Mouse (Mus musculus): ENCODE data around the gene Adarb1. TPM values are rescaled to one million over a fixed set of nuclear protein-coding genes. Genes with fewer than 3 reads are reported as not detected.

The Adarb1 gene
- polyA plus RNA-seq, 1 experiment from 2014 or later: 3.0 TPM

- Histone ChIP-seq H3K36me3 (ENCODE audit: control insufficient read depth, insufficient read depth, low read length) (no peaks in the 10 kb centered on the region), H3K27me3 (replicated peaks; ENCODE audit: control insufficient read depth, insufficient read depth, low read length) (no peaks in the 10 kb centered on the region), H3K4me2 (ENCODE audit: low read depth, low read length) (peak overlapping the region; percentile 17; the same call in 1 of the 2 replicates), H3K9me3 (ENCODE audit: control insufficient read depth, low read length) (peaks cover 7% of the 10 kb centered on the region; the same call in 1 of the 2 replicates), H3K27ac (ENCODE audit: low read length) (no peak overlapping the region), H3K4me3 (ENCODE audit: low read length) (no peak overlapping the region), H3K4me1 (ENCODE audit: control insufficient read depth, insufficient read depth, low read length) (peaks cover 11% of the 10 kb centered on the region), H3K9ac (ENCODE audit: low read depth, low read length) (no peak overlapping the region)
- 50% methylated on average over 19 of the region's 19 CpGs for WGBS
- no peak for ATAC-seq
Observed at GRCm38 (mm10) chr10:77440841-77441755, 23.0 kb upstream of the Adarb1 start.

- no peak for ATAC-seq
- Histone ChIP-seq H3K27me3 (replicated peaks; ENCODE audit: control insufficient read depth, insufficient read depth, low read length) (no peaks in the 10 kb centered on the region), H3K27ac (ENCODE audit: low read length) (no peak overlapping the region), H3K9me3 (ENCODE audit: control insufficient read depth, low read length) (peaks cover 6% of the 10 kb centered on the region; the same call in 1 of the 2 replicates), H3K4me1 (ENCODE audit: control insufficient read depth, insufficient read depth, low read length) (peaks cover 11% of the 10 kb centered on the region), H3K4me2 (ENCODE audit: low read depth, low read length) (no peak overlapping the region), H3K36me3 (ENCODE audit: control insufficient read depth, insufficient read depth, low read length) (no peaks in the 10 kb centered on the region), H3K4me3 (ENCODE audit: low read length) (no peak overlapping the region), H3K9ac (ENCODE audit: low read depth, low read length) (no peak overlapping the region)
- 49% methylated on average over 6 of the region's 6 CpGs for WGBS
Observed at GRCm38 (mm10) chr10:77440286-77440685, 22.2 kb upstream of the Adarb1 start.

GRCm38 (mm10) chr10:77439026-77439425 is 21.0 kb upstream of the Adarb1 start:
- H3K4me1 ChIP-seq (ENCODE audit: control insufficient read depth, insufficient read depth, low read length): peaks cover 22% of the 10 kb centered on the region
- H3K36me3 ChIP-seq (ENCODE audit: control insufficient read depth, insufficient read depth, low read length): no peaks in the 10 kb centered on the region
- ATAC-seq: no peak
- H3K4me3 ChIP-seq (ENCODE audit: low read length): no peak overlapping the region
- no peak overlapping the region for H3K4me2 ChIP-seq (ENCODE audit: low read depth, low read length)
- no peaks in the 10 kb centered on the region for H3K9me3 ChIP-seq (ENCODE audit: control insufficient read depth, low read length)
- H3K9ac ChIP-seq (ENCODE audit: low read depth, low read length): no peak overlapping the region
- H3K27ac ChIP-seq (ENCODE audit: low read length): no peak overlapping the region
- WGBS: 75% methylated on average over 3 of the region's 3 CpGs
- no peaks in the 10 kb centered on the region for H3K27me3 ChIP-seq (replicated peaks; ENCODE audit: control insufficient read depth, insufficient read depth, low read length)

- H3K4me3 ChIP-seq (ENCODE audit: low read length): no peak overlapping the region
- no peak overlapping the region for H3K4me2 ChIP-seq (ENCODE audit: low read depth, low read length)
- H3K9ac ChIP-seq (ENCODE audit: low read depth, low read length): no peak overlapping the region
- peaks cover 23% of the 10 kb centered on the region for H3K4me1 ChIP-seq (ENCODE audit: control insufficient read depth, insufficient read depth, low read length)
- H3K36me3 ChIP-seq (ENCODE audit: control insufficient read depth, insufficient read depth, low read length): no peaks in the 10 kb centered on the region
- ATAC-seq: no peak
- no peaks in the 10 kb centered on the region for H3K9me3 ChIP-seq (ENCODE audit: control insufficient read depth, low read length)
- 47% methylated on average over 1 of the region's 1 CpGs for WGBS
- no peaks in the 10 kb centered on the region for H3K27me3 ChIP-seq (replicated peaks; ENCODE audit: control insufficient read depth, insufficient read depth, low read length)
- no peak overlapping the region for H3K27ac ChIP-seq (ENCODE audit: low read length)
Observed at GRCm38 (mm10) chr10:77438021-77438420, 20.0 kb upstream of the Adarb1 start.

- no peak for ATAC-seq
- no peak overlapping the region for H3K4me3 ChIP-seq (ENCODE audit: low read length)
- H3K4me1 ChIP-seq (ENCODE audit: control insufficient read depth, insufficient read depth, low read length): peaks cover 13% of the 10 kb centered on the region
- no peak overlapping the region for H3K9ac ChIP-seq (ENCODE audit: low read depth, low read length)
- no peak overlapping the region for H3K27ac ChIP-seq (ENCODE audit: low read length)
- H3K9me3 ChIP-seq (ENCODE audit: control insufficient read depth, low read length): no peaks in the 10 kb centered on the region
- WGBS: 59% methylated on average over 4 of the region's 4 CpGs
- no peak overlapping the region for H3K4me2 ChIP-seq (ENCODE audit: low read depth, low read length)
- H3K36me3 ChIP-seq (ENCODE audit: control insufficient read depth, insufficient read depth, low read length): no peaks in the 10 kb centered on the region
- no peaks in the 10 kb centered on the region for H3K27me3 ChIP-seq (replicated peaks; ENCODE audit: control insufficient read depth, insufficient read depth, low read length)
Observed at GRCm38 (mm10) chr10:77435343-77435742, 17.3 kb upstream of the Adarb1 start.

GRCm38 (mm10) chr10:77434457-77435151 is 16.5 kb upstream of the Adarb1 start:
- H3K27ac ChIP-seq (ENCODE audit: low read length): 0 out of 2 replicates have a peak overlapping the region, but pooled peaks have one; percentile 14
- 41% methylated on average over 18 of the region's 18 CpGs for WGBS
- 0 out of 2 replicates have a peak, but pooled peaks have one; percentile 28 for ATAC-seq

GRCm38 (mm10) chr10:77434076-77434456 is 16.0 kb upstream of the Adarb1 start:
- H3K4me3 ChIP-seq (ENCODE audit: low read length): no peak overlapping the region
- no peaks in the 10 kb centered on the region for H3K27me3 ChIP-seq (replicated peaks; ENCODE audit: control insufficient read depth, insufficient read depth, low read length)
- H3K27ac ChIP-seq (ENCODE audit: low read length): no peak overlapping the region
- H3K9me3 ChIP-seq (ENCODE audit: control insufficient read depth, low read length): no peaks in the 10 kb centered on the region
- H3K9ac ChIP-seq (ENCODE audit: low read depth, low read length): 0 out of 2 replicates have a peak overlapping the region, but pooled peaks have one; percentile 15
- peaks cover 12% of the 10 kb centered on the region for H3K4me1 ChIP-seq (ENCODE audit: control insufficient read depth, insufficient read depth, low read length)
- WGBS: 37% methylated on average over 4 of the region's 4 CpGs
- no peaks in the 10 kb centered on the region for H3K36me3 ChIP-seq (ENCODE audit: control insufficient read depth, insufficient read depth, low read length)
- no peak for ATAC-seq
- no peak overlapping the region for H3K4me2 ChIP-seq (ENCODE audit: low read depth, low read length)

More at GRCm38 (mm10) chr10:77434457-77435151, 16.5 kb upstream of the Adarb1 start:
- Histone ChIP-seq H3K27me3 (replicated peaks; ENCODE audit: control insufficient read depth, insufficient read depth, low read length) (no peaks in the 10 kb centered on the region), H3K9ac (ENCODE audit: low read depth, low read length) (peak overlapping the region; percentile 15; the same call in 1 of the 2 replicates), H3K9me3 (ENCODE audit: control insufficient read depth, low read length) (no peaks in the 10 kb centered on the region), H3K36me3 (ENCODE audit: control insufficient read depth, insufficient read depth, low read length) (no peaks in the 10 kb centered on the region), H3K4me2 (ENCODE audit: low read depth, low read length) (0 out of 2 replicates have a peak overlapping the region, but pooled peaks have one; percentile 7), H3K4me3 (ENCODE audit: low read length) (no peak overlapping the region), H3K4me1 (ENCODE audit: control insufficient read depth, insufficient read depth, low read length) (peaks cover 12% of the 10 kb centered on the region)

GRCm38 (mm10) chr10:77430771-77431170 is 12.7 kb upstream of the Adarb1 start:
- ATAC-seq: no peak
- H3K4me3 ChIP-seq (ENCODE audit: low read length): no peak overlapping the region
- no peak overlapping the region for H3K9ac ChIP-seq (ENCODE audit: low read depth, low read length)
- no peaks in the 10 kb centered on the region for H3K9me3 ChIP-seq (ENCODE audit: control insufficient read depth, low read length)
- no peak overlapping the region for H3K4me2 ChIP-seq (ENCODE audit: low read depth, low read length)
- no peak overlapping the region for H3K27ac ChIP-seq (ENCODE audit: low read length)
- no peaks in the 10 kb centered on the region for H3K36me3 ChIP-seq (ENCODE audit: control insufficient read depth, insufficient read depth, low read length)
- no peaks in the 10 kb centered on the region for H3K27me3 ChIP-seq (replicated peaks; ENCODE audit: control insufficient read depth, insufficient read depth, low read length)
- H3K4me1 ChIP-seq (ENCODE audit: control insufficient read depth, insufficient read depth, low read length): peaks cover 12% of the 10 kb centered on the region

- Histone ChIP-seq H3K4me3 (ENCODE audit: low read length) (no peak overlapping the region), H3K4me1 (ENCODE audit: control insufficient read depth, insufficient read depth, low read length) (peaks cover 9% of the 10 kb centered on the region), H3K9me3 (ENCODE audit: control insufficient read depth, low read length) (no peaks in the 10 kb centered on the region), H3K4me2 (ENCODE audit: low read depth, low read length) (no peak overlapping the region), H3K9ac (ENCODE audit: low read depth, low read length) (no peak overlapping the region), H3K36me3 (ENCODE audit: control insufficient read depth, insufficient read depth, low read length) (no peaks in the 10 kb centered on the region), H3K27me3 (replicated peaks; ENCODE audit: control insufficient read depth, insufficient read depth, low read length) (no peaks in the 10 kb centered on the region), H3K27ac (ENCODE audit: low read length) (no peak overlapping the region)
- 88% methylated on average over 5 of the region's 5 CpGs for WGBS
- no peak for ATAC-seq
Observed at GRCm38 (mm10) chr10:77429921-77430320, 11.9 kb upstream of the Adarb1 start.
